Mouse (Mus musculus): ENCODE data around the gene Olfr709-ps1.
A peak's percentile ranks its signal among the peaks of the same experiment; 100 is the strongest.
"Not testable (repeated sequence)": the region's sequence is repeated elsewhere in the genome, so short reads cannot be mapped to it uniquely, and the experiment has no call there.

The Olfr709-ps1 gene

GRCm38 (mm10) chr7:106932119-106932518 lies at the start of gene Olfr709-ps1:
Gene Olfr709-ps1 (minus strand): TSS chr7:106932219.
- no peak for DNase-seq

- DNase-seq, result no peak
Observed at GRCm38 (mm10) chr7:106975353-106975752, 43.3 kb upstream of the Olfr709-ps1 start, which contains the start of gene Olfr711. Gene Olfr711 (minus strand): TSS chr7:106975453.

GRCm38 (mm10) chr7:106967503-106967902 lies 35.5 kb upstream of the Olfr709-ps1 start:
- peak; percentile 25 for DNase-seq

- DNase-seq, result no peak
Observed at GRCm38 (mm10) chr7:106963837-106964236, 31.8 kb upstream of the Olfr709-ps1 start, which contains the start of gene Olfr6. Gene Olfr6 (minus strand): TSS chr7:106963937.

GRCm38 (mm10) chr7:106948212-106948611 lies 16.2 kb upstream of the Olfr709-ps1 start, which contains the start of gene Olfr710:
Gene Olfr710 (minus strand): TSS chr7:106948312.
- no peak for DNase-seq

GRCm38 (mm10) chr7:106920961-106921360 lies 11.1 kb downstream of the Olfr709-ps1 start:
- DNase-seq, result not testable (repeated sequence)

GRCm38 (mm10) chr7:106907676-106908075 lies 24.3 kb downstream of the Olfr709-ps1 start, which contains the start of gene Olfr1532-ps1:
Gene Olfr1532-ps1 (plus strand): TSS chr7:106908001.
- no peak for DNase-seq

GRCm38 (mm10) chr7:106901141-106901540 lies 30.9 kb downstream of the Olfr709-ps1 start, which contains the start of gene Olfr707:
Gene Olfr707 (minus strand): TSS chr7:106901241.
- DNase-seq, result not testable (repeated sequence)

GRCm38 (mm10) chr7:106888062-106888461 lies 44.0 kb downstream of the Olfr709-ps1 start, which contains the start of gene Olfr706:
Gene Olfr706 (minus strand): TSS chr7:106888162.
- no peak for DNase-seq

- no peak for DNase-seq
Observed at GRCm38 (mm10) chr7:106876791-106877190, 55.2 kb downstream of the Olfr709-ps1 start, which contains the start of gene Olfr705. Gene Olfr705 (minus strand): TSS chr7:106876891.
